Mouse (Mus musculus) testis, adult 2 months (tissue): ENCODE data around the gene Mettl17.

ENCODE experiments used
- CTCF ChIP-seq: fragments of 200-500 bp; IDR thresholded peaks from 2 replicates; pipeline ENCODE4 v1.5.1; 2012; ENCODE audit warnings: low read depth, mild to moderate bottlenecking, inconsistent platforms, low read length, moderate library complexity; ENCODE audit not compliant: control insufficient read depth, insufficient read depth, insufficient replicate concordance
- POLR2A ChIP-seq: fragments of 200-500 bp; IDR thresholded peaks from 2 replicates; pipeline ENCODE4 v1.6.1; 2012; ENCODE audit warnings: low read depth, mild to moderate bottlenecking, inconsistent platforms, low read length, moderate library complexity; ENCODE audit not compliant: control insufficient read depth

GRCm38 (mm10) chr14:51883527-51884030 is 1.1 kb upstream of the Mettl17 start:
- TF ChIP-seq POLR2A (no peak), CTCF (no peak)
